Mouse (Mus musculus): Measurements from ENCODE around the gene Myo3a. TPM values are rescaled to one million over a fixed set of nuclear protein-coding genes. Genes with fewer than 3 reads are reported as not detected.

Gene Myo3a
- total and polyA plus RNA-seq, 2 experiments from 2014 or later: 0.06 TPM; not detected in 1

DNA sequence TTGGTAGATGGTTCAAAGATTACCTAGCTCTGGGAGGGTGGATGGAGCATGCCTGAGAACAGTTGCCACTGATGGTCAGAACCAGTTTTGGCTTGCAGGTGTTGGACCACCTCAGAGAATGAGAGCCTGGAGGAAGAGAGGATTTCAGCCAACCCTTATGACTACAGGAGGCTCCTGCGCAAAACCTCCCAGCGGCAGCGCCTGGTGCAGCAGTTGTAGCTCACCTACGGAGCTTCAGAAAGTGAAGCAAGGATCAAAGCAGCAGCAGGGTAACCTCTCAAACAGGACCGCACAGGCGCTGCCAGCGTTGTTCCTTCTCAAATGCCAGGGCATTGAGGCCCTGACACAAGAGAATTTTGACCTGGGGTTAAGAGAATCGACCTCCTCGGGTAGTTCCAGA is 390.6 kb downstream of the Myo3a start:
- no peaks in the 10 kb centered on the region for H3K36me3 ChIP-seq (ENCODE audit: insufficient read depth, low read length)
- 10% methylated on average over 9 of the region's 9 CpGs for WGBS
- ATAC-seq (ENCODE audit: low FRiP score): no peak
- peak; percentile 49 for DNase-seq (ENCODE audit: low spot score)
- peak; percentile 45 for TF ChIP-seq CTCF (IDR thresholded peaks at IDR 0.05)
- H3K4me1 ChIP-seq (ENCODE audit: insufficient read depth, low read length): 0 out of 2 replicates have a peak, but pooled peaks cover 4% of the 10 kb centered on the region
- H3K27ac ChIP-seq (ENCODE audit: low read depth, low read length): no peak overlapping the region
- H3K9me3 ChIP-seq (ENCODE audit: low read length): no peaks in the 10 kb centered on the region
- no peak overlapping the region for H3K4me3 ChIP-seq (ENCODE audit: low read depth, low read length)
- H3K9ac ChIP-seq (replicated peaks; ENCODE audit: low read length, poor library complexity, severe bottlenecking): no peak overlapping the region
- peaks cover 15% of the 10 kb centered on the region; the same call in 1 of the 2 replicates for H3K27me3 ChIP-seq (ENCODE audit: insufficient read depth, low read length)
- H3K4me2 ChIP-seq (ENCODE audit: low read depth, low read length, poor library complexity, severe bottlenecking): no peak overlapping the region

DNA sequence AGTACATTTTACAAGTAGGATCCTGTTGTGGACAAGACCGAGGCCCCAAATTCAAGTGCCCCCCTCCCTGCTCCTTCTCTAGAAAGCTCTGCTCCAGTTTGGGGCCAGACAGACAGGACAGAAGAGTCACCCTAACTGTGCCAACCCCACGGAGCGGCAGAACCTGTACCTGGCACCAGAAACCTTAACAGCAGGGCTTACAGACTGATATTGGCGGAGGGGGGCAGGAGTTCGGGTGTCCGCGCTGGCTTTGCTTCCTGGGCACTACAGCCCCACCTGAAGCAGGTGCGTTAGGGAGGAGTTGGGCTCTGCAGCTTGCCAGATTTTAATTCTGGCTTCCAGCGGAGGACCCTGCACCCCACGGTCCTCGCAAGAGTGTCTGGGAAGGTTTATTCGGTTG is 392.1 kb downstream of the Myo3a start:
- Histone ChIP-seq H3K4me3 (ENCODE audit: low read depth, low read length) (peak overlapping the region; percentile 20; the same call in 1 of the 2 replicates), H3K27me3 (ENCODE audit: insufficient read depth, low read length) (peaks cover 15% of the 10 kb centered on the region), H3K27ac (ENCODE audit: low read depth, low read length) (peak overlapping the region; percentile 84), H3K9me3 (ENCODE audit: low read length) (no peaks in the 10 kb centered on the region), H3K4me2 (ENCODE audit: low read depth, low read length, poor library complexity, severe bottlenecking) (peak overlapping the region; percentile 36), H3K9ac (replicated peaks; ENCODE audit: low read length, poor library complexity, severe bottlenecking) (peak overlapping the region; percentile 39), H3K36me3 (ENCODE audit: insufficient read depth, low read length) (no peaks in the 10 kb centered on the region), H3K4me1 (ENCODE audit: insufficient read depth, low read length) (0 out of 2 replicates have a peak, but pooled peaks cover 4% of the 10 kb centered on the region)
- WGBS: 3% methylated on average over 12 of the region's 12 CpGs
- no peak; the same call in 1 of the 2 replicates for TF ChIP-seq CTCF (IDR thresholded peaks at IDR 0.05)
- DNase-seq (ENCODE audit: low spot score) (no peak), ATAC-seq (ENCODE audit: low FRiP score) (no peak)

DNA sequence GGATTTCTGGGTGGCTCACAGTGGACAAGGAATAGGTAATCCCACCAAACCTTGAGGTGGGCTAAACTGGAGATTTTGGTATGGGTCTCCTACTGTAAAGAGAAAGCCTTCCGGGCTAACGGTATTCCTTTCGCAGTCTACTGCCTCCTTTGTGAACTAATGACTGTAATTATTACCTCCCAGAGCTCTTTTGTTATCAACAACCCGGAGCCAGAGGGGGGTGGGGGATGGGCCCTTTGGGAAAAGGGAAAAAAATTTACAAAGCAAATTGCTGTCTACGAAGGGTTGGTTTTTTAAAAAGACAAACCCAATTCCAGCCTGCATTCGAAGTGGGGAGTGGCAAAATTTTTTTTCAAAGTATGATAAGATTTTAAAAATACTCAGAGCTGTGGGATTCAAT is 392.7 kb downstream of the Myo3a start:
- DNase-seq (ENCODE audit: low spot score) (peak; percentile 12), ATAC-seq (ENCODE audit: low FRiP score) (no peak)
- TF ChIP-seq CTCF (IDR thresholded peaks at IDR 0.05): no peak
- no peak overlapping the region for H3K9ac ChIP-seq (replicated peaks; ENCODE audit: low read length, poor library complexity, severe bottlenecking)
- H3K36me3 ChIP-seq (ENCODE audit: insufficient read depth, low read length): no peaks in the 10 kb centered on the region
- H3K4me3 ChIP-seq (ENCODE audit: low read depth, low read length): no peak overlapping the region
- H3K9me3 ChIP-seq (ENCODE audit: low read length): no peaks in the 10 kb centered on the region
- WGBS: under 1% methylated on average over 6 of the region's 6 CpGs
- peak overlapping the region; percentile 36 for H3K4me2 ChIP-seq (ENCODE audit: low read depth, low read length, poor library complexity, severe bottlenecking)
- H3K4me1 ChIP-seq (ENCODE audit: insufficient read depth, low read length): 0 out of 2 replicates have a peak, but pooled peaks cover 4% of the 10 kb centered on the region
- H3K27ac ChIP-seq (ENCODE audit: low read depth, low read length): peak overlapping the region; percentile 84
- peaks cover 15% of the 10 kb centered on the region for H3K27me3 ChIP-seq (ENCODE audit: insufficient read depth, low read length)

DNA sequence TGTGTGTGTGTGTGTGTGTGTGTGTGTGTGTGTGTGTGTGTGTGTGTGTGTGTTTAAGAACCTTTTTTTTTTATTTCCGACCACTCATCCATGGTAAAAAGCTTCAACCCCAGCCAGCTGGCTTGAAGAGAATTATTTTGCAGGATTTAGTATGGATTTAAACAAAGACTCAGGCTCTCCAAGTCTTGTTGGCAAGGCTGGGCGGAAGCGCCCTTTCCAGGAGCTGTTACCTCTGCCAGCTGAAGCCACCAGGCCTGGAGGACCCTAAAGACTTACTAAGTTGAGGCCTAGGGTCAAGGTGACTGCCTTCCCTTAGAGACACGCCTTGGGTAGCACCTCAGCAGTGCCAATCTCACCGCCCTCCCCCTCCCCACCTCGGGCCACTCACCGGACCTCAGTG is 393.2 kb downstream of the Myo3a start:
- peaks cover 15% of the 10 kb centered on the region for H3K27me3 ChIP-seq (ENCODE audit: insufficient read depth, low read length)
- peak overlapping the region; percentile 63 for H3K4me2 ChIP-seq (ENCODE audit: low read depth, low read length, poor library complexity, severe bottlenecking)
- DNase-seq (ENCODE audit: low spot score): peak; percentile 56
- no peaks in the 10 kb centered on the region for H3K36me3 ChIP-seq (ENCODE audit: insufficient read depth, low read length)
- H3K4me3 ChIP-seq (ENCODE audit: low read depth, low read length): peak overlapping the region; percentile 11; the same call in 1 of the 2 replicates
- H3K9ac ChIP-seq (replicated peaks; ENCODE audit: low read length, poor library complexity, severe bottlenecking): peak overlapping the region; percentile 42; the same call in 1 of the 2 replicates
- H3K27ac ChIP-seq (ENCODE audit: low read depth, low read length): peak overlapping the region; percentile 84
- H3K4me1 ChIP-seq (ENCODE audit: insufficient read depth, low read length): 0 out of 2 replicates have a peak, but pooled peaks cover 4% of the 10 kb centered on the region
- ATAC-seq (ENCODE audit: low FRiP score): no peak
- under 1% methylated on average over 7 of the region's 7 CpGs for WGBS
- no peak for TF ChIP-seq CTCF (IDR thresholded peaks at IDR 0.05)
- H3K9me3 ChIP-seq (ENCODE audit: low read length): no peaks in the 10 kb centered on the region

DNA sequence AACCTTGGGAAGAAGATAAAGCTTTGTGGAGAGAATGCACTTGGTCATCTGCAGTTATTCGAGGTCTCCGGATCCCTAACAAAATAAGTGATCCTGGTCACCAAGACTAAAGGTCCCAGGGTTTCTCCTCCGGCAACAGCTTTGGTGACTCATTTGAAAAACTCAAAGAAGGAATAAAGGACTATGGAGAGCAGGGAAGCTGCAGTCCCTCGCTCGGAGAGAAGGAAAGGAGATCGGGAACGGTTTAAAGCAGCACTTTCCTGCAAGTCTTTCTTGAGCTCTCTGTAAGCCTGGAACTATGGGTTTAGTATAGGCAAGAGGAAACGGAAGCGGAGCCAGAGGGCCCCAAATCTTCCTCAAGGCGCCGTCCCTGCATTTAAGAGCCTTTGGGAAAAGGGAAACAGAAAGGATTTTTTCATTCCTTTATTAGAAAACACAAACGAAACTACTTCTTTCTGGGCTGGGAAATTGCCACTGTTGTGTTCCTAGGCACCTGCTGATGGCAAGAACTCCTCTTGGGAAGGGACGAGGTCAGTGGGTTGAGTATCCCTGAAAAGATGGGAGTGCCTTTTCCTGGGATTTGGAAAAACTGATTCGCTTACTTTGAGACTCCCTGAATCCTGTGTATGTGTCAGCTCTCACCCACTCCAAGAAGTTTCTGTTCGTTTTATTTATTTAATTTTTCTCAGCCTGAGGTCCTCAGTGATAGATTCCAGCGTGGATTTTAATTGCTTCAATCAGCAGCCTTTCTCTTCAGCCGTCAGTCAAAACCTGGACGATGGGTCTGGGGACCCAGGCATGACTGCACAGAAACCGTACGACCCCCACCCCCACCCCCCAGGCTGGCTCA is 393.9 kb downstream of the Myo3a start:
- Histone ChIP-seq H3K4me1 (ENCODE audit: insufficient read depth, low read length) (0 out of 2 replicates have a peak, but pooled peaks cover 4% of the 10 kb centered on the region), H3K9ac (replicated peaks; ENCODE audit: low read length, poor library complexity, severe bottlenecking) (peak overlapping the region; percentile 76), H3K27ac (ENCODE audit: low read depth, low read length) (peak overlapping the region; percentile 84), H3K27me3 (ENCODE audit: insufficient read depth, low read length) (peaks cover 15% of the 10 kb centered on the region), H3K4me3 (ENCODE audit: low read depth, low read length) (peak overlapping the region; percentile 51), H3K4me2 (ENCODE audit: low read depth, low read length, poor library complexity, severe bottlenecking) (peak overlapping the region; percentile 63), H3K36me3 (ENCODE audit: insufficient read depth, low read length) (no peaks in the 10 kb centered on the region), H3K9me3 (ENCODE audit: low read length) (no peaks in the 10 kb centered on the region)
- peak; percentile 21 for ATAC-seq (ENCODE audit: low FRiP score)
- TF ChIP-seq CTCF (IDR thresholded peaks at IDR 0.05): no peak
- no peak for DNase-seq (ENCODE audit: low spot score)
- WGBS: 2% methylated on average over 20 of the region's 20 CpGs
